Mouse (Mus musculus): ENCODE measurements around the gene Slc26a10.

DNA sequence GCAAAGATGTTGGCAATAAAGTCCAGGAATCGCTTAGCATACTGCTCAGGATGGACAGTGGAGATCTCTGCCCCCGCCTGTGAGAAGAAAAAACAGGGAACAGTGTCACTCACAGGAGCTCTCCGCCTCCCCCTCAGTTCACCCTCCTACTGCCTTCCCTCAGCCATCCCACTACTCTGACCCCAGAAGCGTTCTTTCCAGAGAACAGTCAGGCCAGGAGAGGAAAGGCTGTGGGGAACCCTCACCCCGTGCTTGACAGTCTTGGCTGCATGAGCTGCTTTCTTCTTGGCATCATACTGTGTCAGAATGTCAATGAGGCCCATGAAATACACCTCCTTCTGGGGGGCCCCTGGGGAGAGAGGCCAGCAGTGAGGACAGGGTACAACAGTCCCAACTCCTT is 18.6 kb upstream of the Slc26a10 start:
- TF ChIP-seq GATA1 (IDR thresholded peaks at IDR 0.05; ENCODE audit: low read length): no peak
- TF ChIP-seq TAL1 (IDR thresholded peaks at IDR 0.05; ENCODE audit: low read length): no peak

Measured in erythroblast, embryonic 14.5 days (primary cell).